Mouse (Mus musculus) hindbrain, embryonic 11.5 days (tissue): ENCODE results near the gene R3hcc1l. TPM values are rescaled to one million over a fixed set of nuclear protein-coding genes. Genes with fewer than 3 reads are reported as not detected.

Experiments
- ATAC-seq: fragments of 200-750 bp; cut with Nextera tagmentation; 2 replicates; pipeline ENCODE4 v1.8.0; 2017; ENCODE audit warnings: mild to moderate bottlenecking, moderate TSS enrichment, moderate library complexity; ENCODE audit not compliant: low FRiP score
- DNase-seq: peaks from one replicate; pipeline ENCODE4 v3.0.0-alpha.2; 2015; ENCODE audit warnings: low spot score
- H3K27ac ChIP-seq: fragments of 300-500 bp; sonication (generic); 2 replicates; pipeline ENCODE4 v1.5.1; 2014; ENCODE audit warnings: mild to moderate bottlenecking, low read depth, low read length
- H3K27me3 ChIP-seq: fragments of 300-500 bp; sonication (generic); 2 replicates; pipeline ENCODE4 v1.6.1; 2014; ENCODE audit warnings: mild to moderate bottlenecking, low read length, moderate library complexity, mixed read lengths; ENCODE audit not compliant: control insufficient read depth, insufficient read depth
- H3K36me3 ChIP-seq: fragments of 300-500 bp; sonication (generic); 2 replicates; pipeline ENCODE4 v1.6.1; 2014; ENCODE audit warnings: mild to moderate bottlenecking, low read length, moderate library complexity, mixed read lengths; ENCODE audit not compliant: control insufficient read depth, insufficient read depth
- H3K4me1 ChIP-seq: fragments of 300-500 bp; sonication (generic); replicated peaks from 2 replicates; pipeline ENCODE4 v1.6.1; 2014; ENCODE audit warnings: low read length, mixed read lengths; ENCODE audit not compliant: control insufficient read depth, insufficient read depth
- H3K4me2 ChIP-seq: fragments of 300-500 bp; sonication (generic); replicated peaks from 2 replicates; pipeline ENCODE4 v1.6.1; 2014; ENCODE audit warnings: mild to moderate bottlenecking, low read depth, low read length
- H3K4me3 ChIP-seq: fragments of 300-500 bp; sonication (generic); 2 replicates; pipeline ENCODE4 v1.5.1; 2014; ENCODE audit warnings: low read depth, low read length
- H3K9ac ChIP-seq: fragments of 300-500 bp; sonication (generic); 2 replicates; pipeline ENCODE4 v1.6.1; 2014; ENCODE audit warnings: low read depth, low read length
- H3K9me3 ChIP-seq: fragments of 300-500 bp; sonication (generic); 2 replicates; pipeline ENCODE4 v1.6.1; 2016; ENCODE audit warnings: low read length; ENCODE audit not compliant: control insufficient read depth
- WGBS: fragments of 180-500 bp; shearing (Covaris S2); extraction: QIAGEN DNeasy Blood & Tissue Kit; methylation state at CpG from one replicate; pipeline ENCODE4 v1.1.7; 2014; 5-methylcytosine and 5-hydroxymethylcytosine counted together
- polyA plus RNA-seq: library from polyadenylated mRNA; unstranded; fragments of >200 nt; fragmentation: Nextera tagmentation; extraction: Ambion mirVana; gene quantifications from 2 replicates; pipeline ENCODE4 v1.2.1, GENCODE M21; 2014

The R3hcc1l gene
- polyA plus RNA-seq, 1 experiment from 2014 or later = 23.4 TPM

GRCm38 (mm10) chr19:42534427-42534826, 15.9 kb downstream of the R3hcc1l start:
- 90% methylated on average over 3 of the region's 3 CpGs for WGBS
- Histone ChIP-seq H3K27ac (no peak overlapping the region), H3K9me3 (no peaks in the 10 kb centered on the region), H3K4me1 (no peaks in the 10 kb centered on the region), H3K9ac (no peak overlapping the region), H3K4me3 (no peak overlapping the region), H3K4me2 (no peak overlapping the region), H3K27me3 (no peaks in the 10 kb centered on the region), H3K36me3 (no peaks in the 10 kb centered on the region)
- DNase-seq = no peak
- ATAC-seq = no peak

GRCm38 (mm10) chr19:42537600-42537999, 19.0 kb downstream of the R3hcc1l start:
- DNase-seq = no peak
- ATAC-seq = no peak
- no peaks in the 10 kb centered on the region for H3K9me3 ChIP-seq
- no peak overlapping the region for H3K27ac ChIP-seq
- no peak overlapping the region for H3K4me3 ChIP-seq
- no peaks in the 10 kb centered on the region for H3K27me3 ChIP-seq
- H3K4me2 ChIP-seq = no peak overlapping the region
- H3K4me1 ChIP-seq = no peaks in the 10 kb centered on the region
- WGBS = 90% methylated on average over 1 of the region's 1 CpGs
- no peaks in the 10 kb centered on the region for H3K36me3 ChIP-seq
- H3K9ac ChIP-seq = no peak overlapping the region

- ATAC-seq (no peak), DNase-seq (no peak)
- H3K36me3 ChIP-seq = no peaks in the 10 kb centered on the region
- no peaks in the 10 kb centered on the region for H3K4me1 ChIP-seq
- H3K4me3 ChIP-seq = no peak overlapping the region
- H3K4me2 ChIP-seq = no peak overlapping the region
- H3K9me3 ChIP-seq = no peaks in the 10 kb centered on the region
- no peak overlapping the region for H3K27ac ChIP-seq
- no peak overlapping the region for H3K9ac ChIP-seq
- WGBS = 88% methylated on average over 2 of the region's 2 CpGs
- no peaks in the 10 kb centered on the region for H3K27me3 ChIP-seq
These were observed 20.4 kb downstream of the R3hcc1l start for GRCm38 (mm10) chr19:42538911-42539310.

- Histone ChIP-seq H3K9me3 (no peaks in the 10 kb centered on the region), H3K4me3 (no peak overlapping the region), H3K36me3 (no peaks in the 10 kb centered on the region), H3K4me2 (no peak overlapping the region), H3K4me1 (no peaks in the 10 kb centered on the region), H3K9ac (no peak overlapping the region), H3K27me3 (no peaks in the 10 kb centered on the region), H3K27ac (no peak overlapping the region; the same call in 1 of the 2 replicates)
- ATAC-seq = no peak
- peak; percentile 16 for DNase-seq
- 62% methylated on average over 7 of the region's 7 CpGs for WGBS
These were observed 21.0 kb downstream of the R3hcc1l start for GRCm38 (mm10) chr19:42539414-42540189.

GRCm38 (mm10) chr19:42540649-42541048, 22.1 kb downstream of the R3hcc1l start:
- H3K4me3 ChIP-seq = no peak overlapping the region
- peak; percentile 42 for DNase-seq
- ATAC-seq = peak; percentile 57
- H3K27ac ChIP-seq = no peak overlapping the region
- H3K36me3 ChIP-seq = no peaks in the 10 kb centered on the region
- WGBS = 53% methylated on average over 3 of the region's 3 CpGs
- no peaks in the 10 kb centered on the region for H3K27me3 ChIP-seq
- H3K4me2 ChIP-seq = no peak overlapping the region
- no peaks in the 10 kb centered on the region for H3K4me1 ChIP-seq
- H3K9ac ChIP-seq = no peak overlapping the region
- H3K9me3 ChIP-seq = no peaks in the 10 kb centered on the region

GRCm38 (mm10) chr19:42558701-42559100, 40.1 kb downstream of the R3hcc1l start:
- DNase-seq = no peak
- Histone ChIP-seq H3K4me2 (no peak overlapping the region), H3K36me3 (0 out of 2 replicates have a peak, but pooled peaks cover 2% of the 10 kb centered on the region), H3K27ac (no peak overlapping the region), H3K27me3 (no peaks in the 10 kb centered on the region), H3K4me3 (no peak overlapping the region), H3K9me3 (no peaks in the 10 kb centered on the region), H3K9ac (no peak overlapping the region), H3K4me1 (no peaks in the 10 kb centered on the region)
- no peak for ATAC-seq
- 91% methylated on average over 3 of the region's 3 CpGs for WGBS

GRCm38 (mm10) chr19:42561991-42562390, 43.4 kb downstream of the R3hcc1l start:
- H3K27me3 ChIP-seq = no peaks in the 10 kb centered on the region
- no peak overlapping the region for H3K27ac ChIP-seq
- H3K9ac ChIP-seq = no peak overlapping the region
- H3K4me2 ChIP-seq = no peak overlapping the region
- no peak overlapping the region for H3K4me3 ChIP-seq
- ATAC-seq (no peak), DNase-seq (no peak)
- H3K4me1 ChIP-seq = no peaks in the 10 kb centered on the region
- 0 out of 2 replicates have a peak, but pooled peaks cover 2% of the 10 kb centered on the region for H3K36me3 ChIP-seq
- WGBS = 94% methylated on average over 1 of the region's 1 CpGs
- no peaks in the 10 kb centered on the region for H3K9me3 ChIP-seq

- DNase-seq (no peak), ATAC-seq (no peak)
- no peaks in the 10 kb centered on the region for H3K9me3 ChIP-seq
- H3K36me3 ChIP-seq = 0 out of 2 replicates have a peak, but pooled peaks cover 2% of the 10 kb centered on the region
- no peak overlapping the region for H3K4me2 ChIP-seq
- no peaks in the 10 kb centered on the region for H3K4me1 ChIP-seq
- H3K27me3 ChIP-seq = no peaks in the 10 kb centered on the region
- H3K4me3 ChIP-seq = no peak overlapping the region
- H3K9ac ChIP-seq = no peak overlapping the region
- no peak overlapping the region for H3K27ac ChIP-seq
- WGBS = 97% methylated on average over 3 of the region's 3 CpGs
These were observed 44.4 kb downstream of the R3hcc1l start for GRCm38 (mm10) chr19:42562981-42563380.

- H3K9me3 ChIP-seq = no peaks in the 10 kb centered on the region
- H3K27ac ChIP-seq = no peak overlapping the region
- DNase-seq = no peak
- H3K4me3 ChIP-seq = no peak overlapping the region
- WGBS = 87% methylated on average over 3 of the region's 3 CpGs
- H3K4me1 ChIP-seq = no peaks in the 10 kb centered on the region
- no peak overlapping the region for H3K4me2 ChIP-seq
- 0 out of 2 replicates have a peak, but pooled peaks cover 2% of the 10 kb centered on the region for H3K36me3 ChIP-seq
- no peak overlapping the region for H3K9ac ChIP-seq
- no peak for ATAC-seq
- H3K27me3 ChIP-seq = no peaks in the 10 kb centered on the region
These were observed 45.2 kb downstream of the R3hcc1l start for GRCm38 (mm10) chr19:42563726-42564270.
